Mouse (Mus musculus): ENCODE results near the gene Rnf181. TPM values are rescaled to one million over a fixed set of nuclear protein-coding genes. Genes with fewer than 3 reads are reported as not detected.

The Rnf181 gene
- polyA plus RNA-seq, 1 experiment from 2014 or later = 88.3 TPM

- ATAC-seq (ENCODE audit: insufficient number of reproducible peaks, insufficient read depth, low FRiP score, low read depth) = no peak
- H3K27ac ChIP-seq (replicated peaks in 1 of 2; ENCODE audit: control insufficient read depth in 1 of 2, insufficient read depth in 1 of 2, low read depth in 2 of 2, low read length in 2 of 2) = no peak overlapping the region
- H3K4me2 ChIP-seq (ENCODE audit: low read length) = no peak overlapping the region
Measured at GRCm38 (mm10) chr6:72323786-72324508, 42.8 kb downstream of the Rnf181 start.

GRCm38 (mm10) chr6:72322936-72323335, 43.8 kb downstream of the Rnf181 start:
- Histone ChIP-seq H3K27me3 (ENCODE audit: control insufficient read depth, insufficient read depth, low read length) (no peaks in the 10 kb centered on the region), H3K36me3 (ENCODE audit: control insufficient read depth, insufficient read depth, low read length) (peaks cover 97% of the 10 kb centered on the region), H3K4me2 (ENCODE audit: low read length) (no peak overlapping the region), H3K9me3 (ENCODE audit: control insufficient read depth, low read length) (no peaks in the 10 kb centered on the region), H3K9ac (ENCODE audit: low read length) (no peak overlapping the region), H3K4me3 (ENCODE audit: control insufficient read depth in 1 of 2, insufficient read depth in 1 of 2, low read depth in 1 of 2, low read length in 2 of 2) (no peak overlapping the region), H3K27ac (replicated peaks in 1 of 2; ENCODE audit: control insufficient read depth in 1 of 2, insufficient read depth in 1 of 2, low read depth in 2 of 2, low read length in 2 of 2) (no peak overlapping the region), H3K4me1 (ENCODE audit: control insufficient read depth in 2 of 2, insufficient read depth in 2 of 2, low read length in 2 of 2) (peaks cover 0 to 3% of the 10 kb centered on the region in 2 experiments; a peak in 1 of 4 replicates)
- 97% methylated on average over 3 of the region's 3 CpGs for WGBS
- ATAC-seq (ENCODE audit: insufficient number of reproducible peaks, insufficient read depth, low FRiP score, low read depth) = no peak

More at GRCm38 (mm10) chr6:72323786-72324508, 42.8 kb downstream of the Rnf181 start:
- Histone ChIP-seq H3K4me3 (ENCODE audit: control insufficient read depth in 1 of 2, insufficient read depth in 1 of 2, low read depth in 1 of 2, low read length in 2 of 2) (no peak overlapping the region), H3K9ac (ENCODE audit: low read length) (no peak overlapping the region), H3K27me3 (ENCODE audit: control insufficient read depth, insufficient read depth, low read length) (no peaks in the 10 kb centered on the region), H3K4me1 (ENCODE audit: control insufficient read depth in 2 of 2, insufficient read depth in 2 of 2, low read length in 2 of 2) (peaks cover 0 to 3% of the 10 kb centered on the region in 2 experiments; a peak in 1 of 4 replicates), H3K36me3 (ENCODE audit: control insufficient read depth, insufficient read depth, low read length) (peaks cover 98% of the 10 kb centered on the region), H3K9me3 (ENCODE audit: control insufficient read depth, low read length) (no peaks in the 10 kb centered on the region)
- WGBS = 81% methylated on average over 6 of the region's 6 CpGs

GRCm38 (mm10) chr6:72319019-72319418, 47.7 kb downstream of the Rnf181 start:
- H3K9ac ChIP-seq (ENCODE audit: low read length) = no peak overlapping the region
- WGBS = 61% methylated on average over 11 of the region's 11 CpGs
- no peak for ATAC-seq (ENCODE audit: insufficient number of reproducible peaks, insufficient read depth, low FRiP score, low read depth)

GRCm38 (mm10) chr6:72318440-72318839, 48.3 kb downstream of the Rnf181 start:
- Histone ChIP-seq H3K36me3 (ENCODE audit: control insufficient read depth, insufficient read depth, low read length) (peaks cover 61% of the 10 kb centered on the region), H3K9me3 (ENCODE audit: control insufficient read depth, low read length) (no peaks in the 10 kb centered on the region), H3K4me3 (ENCODE audit: control insufficient read depth in 1 of 2, insufficient read depth in 1 of 2, low read depth in 1 of 2, low read length in 2 of 2) (no peak overlapping the region), H3K27me3 (ENCODE audit: control insufficient read depth, insufficient read depth, low read length) (no peaks in the 10 kb centered on the region), H3K4me1 (ENCODE audit: control insufficient read depth in 2 of 2, insufficient read depth in 2 of 2, low read length in 2 of 2) (peaks cover 13 to 26% of the 10 kb centered on the region in 2 experiments), H3K27ac (replicated peaks in 1 of 2; ENCODE audit: control insufficient read depth in 1 of 2, insufficient read depth in 1 of 2, low read depth in 2 of 2, low read length in 2 of 2) (no peak overlapping the region), H3K4me2 (ENCODE audit: low read length) (no peak overlapping the region), H3K9ac (ENCODE audit: low read length) (no peak overlapping the region)
- no peak for ATAC-seq (ENCODE audit: insufficient number of reproducible peaks, insufficient read depth, low FRiP score, low read depth)
- WGBS = 86% methylated on average over 5 of the region's 5 CpGs

More at GRCm38 (mm10) chr6:72319019-72319418, 47.7 kb downstream of the Rnf181 start:
- H3K36me3 ChIP-seq (ENCODE audit: control insufficient read depth, insufficient read depth, low read length) = peaks cover 67% of the 10 kb centered on the region
- no peak overlapping the region for H3K4me3 ChIP-seq (ENCODE audit: control insufficient read depth in 1 of 2, insufficient read depth in 1 of 2, low read depth in 1 of 2, low read length in 2 of 2)
- peak overlapping the region in 1 of 2 experiments; percentile 51; a peak in 1 of 4 replicates for H3K27ac ChIP-seq (replicated peaks in 1 of 2; ENCODE audit: control insufficient read depth in 1 of 2, insufficient read depth in 1 of 2, low read depth in 2 of 2, low read length in 2 of 2)
- no peaks in the 10 kb centered on the region for H3K9me3 ChIP-seq (ENCODE audit: control insufficient read depth, low read length)
- H3K4me1 ChIP-seq (ENCODE audit: control insufficient read depth in 2 of 2, insufficient read depth in 2 of 2, low read length in 2 of 2) = peaks cover 9 to 20% of the 10 kb centered on the region in 2 experiments
- no peaks in the 10 kb centered on the region for H3K27me3 ChIP-seq (ENCODE audit: control insufficient read depth, insufficient read depth, low read length)
- H3K4me2 ChIP-seq (ENCODE audit: low read length) = no peak overlapping the region

GRCm38 (mm10) chr6:72316044-72316443, 50.7 kb downstream of the Rnf181 start:
- Histone ChIP-seq H3K9ac (ENCODE audit: low read length) (peak overlapping the region; percentile 12; the same call in 1 of the 2 replicates), H3K27ac (replicated peaks in 1 of 2; ENCODE audit: control insufficient read depth in 1 of 2, insufficient read depth in 1 of 2, low read depth in 2 of 2, low read length in 2 of 2) (peak overlapping the region in 1 of 2 experiments; percentile 77; a peak in 3 of 4 replicates), H3K27me3 (ENCODE audit: control insufficient read depth, insufficient read depth, low read length) (no peaks in the 10 kb centered on the region), H3K4me1 (ENCODE audit: control insufficient read depth in 2 of 2, insufficient read depth in 2 of 2, low read length in 2 of 2) (peaks cover 24 to 36% of the 10 kb centered on the region in 2 experiments), H3K36me3 (ENCODE audit: control insufficient read depth, insufficient read depth, low read length) (peaks cover 44% of the 10 kb centered on the region), H3K9me3 (ENCODE audit: control insufficient read depth, low read length) (no peaks in the 10 kb centered on the region), H3K4me2 (ENCODE audit: low read length) (no peak overlapping the region), H3K4me3 (ENCODE audit: control insufficient read depth in 1 of 2, insufficient read depth in 1 of 2, low read depth in 1 of 2, low read length in 2 of 2) (no peak overlapping the region)
- ATAC-seq (ENCODE audit: insufficient number of reproducible peaks, insufficient read depth, low FRiP score, low read depth) = no peak
- WGBS = 12% methylated on average over 1 of the region's 1 CpGs

GRCm38 (mm10) chr6:72315384-72315783, 51.4 kb downstream of the Rnf181 start:
- no peaks in the 10 kb centered on the region for H3K9me3 ChIP-seq (ENCODE audit: control insufficient read depth, low read length)

GRCm38 (mm10) chr6:72313124-72313867, 53.5 kb downstream of the Rnf181 start:
- H3K9me3 ChIP-seq (ENCODE audit: control insufficient read depth, low read length) = no peaks in the 10 kb centered on the region
- no peak overlapping the region for H3K9ac ChIP-seq (ENCODE audit: low read length)
- peaks cover 24 to 33% of the 10 kb centered on the region in 2 experiments for H3K4me1 ChIP-seq (ENCODE audit: control insufficient read depth in 2 of 2, insufficient read depth in 2 of 2, low read length in 2 of 2)
- H3K36me3 ChIP-seq (ENCODE audit: control insufficient read depth, insufficient read depth, low read length) = peaks cover 18% of the 10 kb centered on the region
- peak overlapping the region; percentile 11; the same call in 1 of the 2 replicates for H3K4me2 ChIP-seq (ENCODE audit: low read length)
- H3K27ac ChIP-seq (replicated peaks in 1 of 2; ENCODE audit: control insufficient read depth in 1 of 2, insufficient read depth in 1 of 2, low read depth in 2 of 2, low read length in 2 of 2) = peak overlapping the region; percentile 73 to 76
- no peak overlapping the region for H3K4me3 ChIP-seq (ENCODE audit: control insufficient read depth in 1 of 2, insufficient read depth in 1 of 2, low read depth in 1 of 2, low read length in 2 of 2)
- 42% methylated on average over 11 of the region's 11 CpGs for WGBS
- ATAC-seq (ENCODE audit: insufficient number of reproducible peaks, insufficient read depth, low FRiP score, low read depth) = peak; percentile 22; the same call in 1 of the 2 replicates
- H3K27me3 ChIP-seq (ENCODE audit: control insufficient read depth, insufficient read depth, low read length) = no peaks in the 10 kb centered on the region

More at GRCm38 (mm10) chr6:72315384-72315783, 51.4 kb downstream of the Rnf181 start:
- WGBS = 54% methylated on average over 2 of the region's 2 CpGs
- H3K27me3 ChIP-seq (ENCODE audit: control insufficient read depth, insufficient read depth, low read length) = no peaks in the 10 kb centered on the region
- H3K4me2 ChIP-seq (ENCODE audit: low read length) = no peak overlapping the region
- peaks cover 24 to 36% of the 10 kb centered on the region in 2 experiments for H3K4me1 ChIP-seq (ENCODE audit: control insufficient read depth in 2 of 2, insufficient read depth in 2 of 2, low read length in 2 of 2)
- no peak for ATAC-seq (ENCODE audit: insufficient number of reproducible peaks, insufficient read depth, low FRiP score, low read depth)
- H3K27ac ChIP-seq (replicated peaks in 1 of 2; ENCODE audit: control insufficient read depth in 1 of 2, insufficient read depth in 1 of 2, low read depth in 2 of 2, low read length in 2 of 2) = peak overlapping the region; percentile 23 to 77; a peak in 3 of 4 replicates
- peaks cover 38% of the 10 kb centered on the region for H3K36me3 ChIP-seq (ENCODE audit: control insufficient read depth, insufficient read depth, low read length)
- no peak overlapping the region for H3K4me3 ChIP-seq (ENCODE audit: control insufficient read depth in 1 of 2, insufficient read depth in 1 of 2, low read depth in 1 of 2, low read length in 2 of 2)
- H3K9ac ChIP-seq (ENCODE audit: low read length) = peak overlapping the region; percentile 27; the same call in 1 of the 2 replicates
